Mouse (Mus musculus) ovary, adult 18-20 months (tissue): ENCODE results near the gene Cxcl10.
A peak's percentile ranks its signal among the peaks of the same experiment; 100 is the strongest.

Experiments used
- DNase-seq: peaks from one replicate; pipeline ENCODE4 v3.0.0; 2022; ENCODE audit warnings: low spot score, mixed read lengths

The Cxcl10 gene

GRCm38 (mm10) chr5:92318596-92318995 lies 30.1 kb downstream of the Cxcl10 start:
- DNase-seq: no peak

GRCm38 (mm10) chr5:92318119-92318518 lies 30.6 kb downstream of the Cxcl10 start:
- DNase-seq: no peak

- DNase-seq: no peak
These were observed 34.9 kb downstream of the Cxcl10 start for GRCm38 (mm10) chr5:92313776-92314175.

- peak; percentile 64 for DNase-seq
These were observed 36.5 kb downstream of the Cxcl10 start for GRCm38 (mm10) chr5:92312046-92312715.

GRCm38 (mm10) chr5:92309681-92310511 lies 38.8 kb downstream of the Cxcl10 start, which contains the start of gene Sdad1:
Gene Sdad1, minus strand, starts transcription at chr5:92310479.
- peak; percentile 86 for DNase-seq

GRCm38 (mm10) chr5:92304291-92304690 lies 44.4 kb downstream of the Cxcl10 start:
- no peak for DNase-seq

- DNase-seq: no peak
These were observed 46.4 kb downstream of the Cxcl10 start for GRCm38 (mm10) chr5:92302149-92302840.
